Mouse (Mus musculus) limb, embryonic 14.5 days (tissue): ENCODE data around the gene Aqp1. TPM values are rescaled to one million over a fixed set of nuclear protein-coding genes. Genes with fewer than 3 reads are reported as not detected.

Experiments used
- ATAC-seq: fragments of 200-750 bp; cut with Nextera tagmentation; 2 replicates; pipeline ENCODE4 v1.8.0; 2017; ENCODE audit warnings: low read depth, moderate number of reproducible peaks, moderate TSS enrichment; ENCODE audit not compliant: low FRiP score
- DNase-seq: peaks from one replicate; pipeline ENCODE4 v3.0.0-alpha.2; 2015; ENCODE audit warnings: low spot score
- H3K27ac ChIP-seq: fragments of 300-500 bp; sonication (generic); replicated peaks from 2 replicates; pipeline ENCODE4 v1.5.1; 2014; ENCODE audit warnings: low read depth, mild to moderate bottlenecking, low read length, moderate library complexity, mixed read lengths
- H3K27me3 ChIP-seq: fragments of 300-500 bp; sonication (generic); 2 replicates; pipeline ENCODE4 v1.6.1; 2014; ENCODE audit warnings: low read length, mixed read lengths; ENCODE audit not compliant: control insufficient read depth, insufficient read depth
- H3K36me3 ChIP-seq: fragments of 300-500 bp; sonication (generic); 2 replicates; pipeline ENCODE4 v1.6.1; 2014; ENCODE audit warnings: mild to moderate bottlenecking, low read length, moderate library complexity, mixed read lengths; ENCODE audit not compliant: control insufficient read depth, insufficient read depth
- H3K4me1 ChIP-seq: fragments of 300-500 bp; sonication (generic); 2 replicates; pipeline ENCODE4 v1.6.1; 2014; ENCODE audit warnings: antibody characterized with exemption, low read length, mixed read lengths; ENCODE audit not compliant: control insufficient read depth, insufficient read depth
- H3K4me2 ChIP-seq: fragments of 300-500 bp; sonication (generic); replicated peaks from 2 replicates; pipeline ENCODE4 v1.6.1; 2014; ENCODE audit warnings: low read depth, mild to moderate bottlenecking, low read length, moderate library complexity; ENCODE audit not compliant: severe bottlenecking
- H3K4me3 ChIP-seq: fragments of 300-500 bp; sonication (generic); replicated peaks from 2 replicates; pipeline ENCODE4 v1.5.1; 2014; ENCODE audit warnings: low read length
- H3K9ac ChIP-seq: fragments of 300-500 bp; sonication (generic); 2 replicates; pipeline ENCODE4 v1.6.1; 2014; ENCODE audit warnings: mild to moderate bottlenecking, low read depth, low read length, moderate library complexity; ENCODE audit not compliant: severe bottlenecking
- H3K9me3 ChIP-seq: fragments of 300-500 bp; sonication (generic); 2 replicates; pipeline ENCODE4 v1.6.1; 2016; ENCODE audit warnings: low read length; ENCODE audit not compliant: control insufficient read depth
- POLR2A ChIP-seq: fragments of 200-500 bp; IDR thresholded peaks from 2 replicates; pipeline ENCODE4 v1.8.0; 2012; ENCODE audit warnings: inconsistent platforms, mild to moderate bottlenecking, moderate library complexity, borderline replicate concordance; ENCODE audit not compliant: insufficient read depth, insufficient read length; ENCODE audit errors: extremely low read depth
- WGBS: fragments of 180-500 bp; shearing (Covaris S2); extraction: QIAGEN DNeasy Blood & Tissue Kit; methylation state at CpG from one replicate; pipeline ENCODE4 v1.1.7; 2014; 5-methylcytosine and 5-hydroxymethylcytosine counted together
- polyA plus RNA-seq, 2 experiments: library from polyadenylated mRNA; depleted of rRNA in 1 of 2; stranded (reverse) in 1 of 2; unstranded in 1 of 2; fragments of >200 nt; fragmentation: Nextera tagmentation in 1 of 2; extraction: Ambion mirVana in 1 of 2; gene quantifications; 2 replicates each; pipeline versions ENCODE4 v1.2.1 to v1.2.3; 2012 to 2014

Aqp1 gene
- polyA plus RNA-seq, 2 experiments, result 17.8 to 87.1 TPM

GRCm38 (mm10) chr6:55318597-55318996 lies 17.6 kb upstream of the Aqp1 start:
- no peaks in the 10 kb centered on the region for H3K27me3 ChIP-seq
- no peak for ATAC-seq
- 88% methylated on average over 3 of the region's 3 CpGs for WGBS

GRCm38 (mm10) chr6:55319585-55320551 lies 16.4 kb upstream of the Aqp1 start:
- no peak overlapping the region for H3K27ac ChIP-seq
- ATAC-seq (no peak), DNase-seq (no peak)

More at GRCm38 (mm10) chr6:55318597-55318996, 17.6 kb upstream of the Aqp1 start:
- Histone ChIP-seq H3K4me1 (peaks cover 3% of the 10 kb centered on the region; the same call in 1 of the 2 replicates), H3K4me2 (no peak overlapping the region), H3K4me3 (no peak overlapping the region), H3K27ac (no peak overlapping the region), H3K9me3 (no peaks in the 10 kb centered on the region), H3K9ac (no peak overlapping the region), H3K36me3 (peaks cover 5% of the 10 kb centered on the region)
- TF ChIP-seq POLR2A, result no peak
- DNase-seq, result no peak

GRCm38 (mm10) chr6:55320894-55321293 lies 15.3 kb upstream of the Aqp1 start:
- 86% methylated on average over 4 of the region's 4 CpGs for WGBS
- no peak overlapping the region for H3K4me3 ChIP-seq

More at GRCm38 (mm10) chr6:55319585-55320551, 16.4 kb upstream of the Aqp1 start:
- Histone ChIP-seq H3K36me3 (no peaks in the 10 kb centered on the region; the same call in 1 of the 2 replicates), H3K9ac (no peak overlapping the region), H3K4me1 (peaks cover 3% of the 10 kb centered on the region; the same call in 1 of the 2 replicates), H3K27me3 (no peaks in the 10 kb centered on the region), H3K4me3 (no peak overlapping the region), H3K4me2 (no peak overlapping the region), H3K9me3 (no peaks in the 10 kb centered on the region)
- TF ChIP-seq POLR2A, result no peak
- WGBS, result 60% methylated on average over 14 of the region's 14 CpGs

GRCm38 (mm10) chr6:55321518-55321917 lies 14.7 kb upstream of the Aqp1 start:
- Histone ChIP-seq H3K9me3 (no peaks in the 10 kb centered on the region), H3K9ac (no peak overlapping the region), H3K36me3 (no peaks in the 10 kb centered on the region; the same call in 1 of the 2 replicates), H3K4me3 (no peak overlapping the region), H3K27me3 (no peaks in the 10 kb centered on the region), H3K27ac (no peak overlapping the region), H3K4me1 (peaks cover 3% of the 10 kb centered on the region; the same call in 1 of the 2 replicates), H3K4me2 (no peak overlapping the region)
- DNase-seq (no peak), ATAC-seq (no peak)
- TF ChIP-seq POLR2A, result no peak
- WGBS, result 63% methylated on average over 6 of the region's 6 CpGs

More at GRCm38 (mm10) chr6:55320894-55321293, 15.3 kb upstream of the Aqp1 start:
- H3K4me2 ChIP-seq, result no peak overlapping the region
- H3K27ac ChIP-seq, result no peak overlapping the region
- ATAC-seq (no peak), DNase-seq (no peak)
- TF ChIP-seq POLR2A, result no peak
- H3K9ac ChIP-seq, result no peak overlapping the region
- no peaks in the 10 kb centered on the region for H3K9me3 ChIP-seq
- H3K4me1 ChIP-seq, result peaks cover 3% of the 10 kb centered on the region; the same call in 1 of the 2 replicates
- no peaks in the 10 kb centered on the region for H3K27me3 ChIP-seq
- H3K36me3 ChIP-seq, result no peaks in the 10 kb centered on the region; the same call in 1 of the 2 replicates

GRCm38 (mm10) chr6:55322980-55323379 lies 13.3 kb upstream of the Aqp1 start:
- DNase-seq, result no peak
- Histone ChIP-seq H3K4me3 (no peak overlapping the region), H3K27ac (no peak overlapping the region), H3K36me3 (no peaks in the 10 kb centered on the region; the same call in 1 of the 2 replicates), H3K9ac (no peak overlapping the region), H3K4me2 (no peak overlapping the region), H3K27me3 (no peaks in the 10 kb centered on the region), H3K9me3 (no peaks in the 10 kb centered on the region), H3K4me1 (peaks cover 3% of the 10 kb centered on the region; the same call in 1 of the 2 replicates)
- no peak for TF ChIP-seq POLR2A
- ATAC-seq, result no peak
- WGBS, result 98% methylated on average over 2 of the region's 2 CpGs
